Mouse (Mus musculus) kidney, postnatal 36 days (tissue): ENCODE results near the gene Gpr108.

Source experiments
- DNase-seq, 2 experiments: peaks; one replicate each; pipeline ENCODE4 v3.0.0; 2021 to 2022; ENCODE audit warnings: mixed read lengths in 2 of 2

Gene Gpr108

GRCm38 (mm10) chr17:57267556-57268126 lies 19.4 kb upstream of the Gpr108 start:
- DNase-seq, result no peak

DNA sequence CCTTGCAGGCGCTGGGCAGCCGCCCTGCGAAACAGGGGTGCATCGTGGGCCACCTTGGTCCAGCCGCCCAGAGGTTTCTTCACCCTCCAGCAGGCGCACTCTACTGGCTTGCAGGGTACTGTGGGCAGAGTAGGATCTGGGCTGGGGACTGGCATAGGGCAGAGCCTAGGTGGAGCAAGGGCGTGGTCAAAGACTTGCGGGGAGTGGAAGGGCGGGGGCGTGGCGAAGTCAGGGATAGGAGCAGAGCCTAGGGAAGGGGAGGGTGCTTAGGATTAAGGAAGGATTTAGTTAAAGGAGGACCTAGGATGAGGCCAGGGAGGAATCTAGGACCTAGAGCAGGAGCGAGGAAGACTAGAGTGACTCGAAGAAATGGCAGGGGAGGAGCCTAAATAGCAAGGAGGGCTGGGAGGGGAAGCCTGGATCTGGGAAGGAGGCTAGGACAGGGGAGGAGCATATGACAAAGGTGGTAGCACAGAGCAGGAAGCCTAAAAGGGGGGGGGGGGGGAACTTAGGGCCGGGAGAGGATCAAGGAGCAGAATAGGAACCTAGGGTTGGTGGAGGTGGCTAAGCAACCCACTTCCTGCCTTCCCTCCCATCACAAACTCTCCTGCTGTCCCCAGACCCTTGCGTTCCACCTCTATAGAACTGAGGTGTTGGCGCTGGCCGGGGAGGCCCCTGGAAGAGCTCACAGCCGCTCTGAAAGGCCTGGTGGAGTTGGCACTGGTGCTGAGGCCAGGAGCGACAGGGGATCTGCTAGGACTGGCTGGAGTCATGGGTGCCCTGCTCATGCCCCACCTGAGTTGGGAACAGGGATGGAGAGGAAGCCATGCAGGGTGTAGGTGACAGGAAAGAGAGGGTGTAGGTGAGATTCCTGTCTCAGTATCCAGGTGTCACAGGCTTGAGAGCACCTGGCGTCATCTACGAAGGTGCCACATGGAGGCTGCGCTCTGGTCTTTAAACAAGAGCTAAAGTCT lies 17.0 kb upstream of the Gpr108 start:
- DNase-seq, result peak; percentile 94

DNA sequence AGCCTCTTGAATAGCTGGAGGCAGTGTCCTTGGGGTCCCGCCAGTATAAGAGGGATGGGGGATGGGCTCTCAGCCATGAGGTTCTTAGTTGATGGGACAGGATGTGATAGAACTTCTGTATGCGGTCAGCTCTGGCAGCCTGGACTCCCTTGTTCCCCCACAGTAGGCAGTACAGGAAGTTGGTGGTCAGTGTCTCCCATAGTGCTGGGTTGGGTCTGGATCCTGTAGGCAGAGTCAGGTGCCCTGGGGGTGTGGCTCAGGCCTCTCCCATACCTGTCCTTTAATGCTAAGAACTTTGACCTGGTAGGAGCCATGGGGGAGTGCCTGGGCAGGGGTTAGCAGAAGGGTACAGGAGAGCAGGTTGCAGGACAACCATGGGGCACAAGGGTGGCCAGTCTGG lies 15.9 kb upstream of the Gpr108 start:
- DNase-seq, result no peak

GRCm38 (mm10) chr17:57262901-57263550 lies 14.8 kb upstream of the Gpr108 start:
- DNase-seq, result no peak

- no peak for DNase-seq
Observed at GRCm38 (mm10) chr17:57261796-57262195, 13.6 kb upstream of the Gpr108 start.

DNA sequence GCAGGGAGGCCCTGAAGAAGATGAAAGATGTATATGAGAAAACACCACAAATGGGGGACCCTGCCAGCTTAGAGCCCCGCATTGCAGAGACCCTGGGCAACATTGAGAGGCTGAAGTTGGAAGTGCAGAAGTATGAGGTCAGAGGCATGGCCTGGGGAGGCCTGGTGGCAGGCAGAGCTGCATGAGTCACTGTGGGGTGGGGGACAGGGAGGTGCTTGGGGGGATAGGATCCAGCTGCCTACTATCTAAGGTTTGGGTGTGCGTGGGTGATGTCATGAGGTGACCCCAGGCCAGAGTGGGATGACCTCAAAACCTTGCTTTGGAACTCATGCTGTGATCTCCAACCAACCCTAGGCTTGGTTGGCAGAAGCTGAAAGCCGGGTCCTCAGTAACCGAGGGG lies 13.0 kb upstream of the Gpr108 start:
- DNase-seq, result no peak

GRCm38 (mm10) chr17:57260351-57260750 lies 12.1 kb upstream of the Gpr108 start:
- DNase-seq, result no peak

- no peak for DNase-seq
Observed at GRCm38 (mm10) chr17:57259742-57260141, 11.5 kb upstream of the Gpr108 start.

- DNase-seq, result no peak
Observed at GRCm38 (mm10) chr17:57258191-57258590, 9.9 kb upstream of the Gpr108 start.

GRCm38 (mm10) chr17:57256921-57257485 lies 8.8 kb upstream of the Gpr108 start:
- DNase-seq, result no peak

- peak in 1 of 2 experiments; percentile 62 for DNase-seq
Observed at GRCm38 (mm10) chr17:57255354-57255753, 7.1 kb upstream of the Gpr108 start.

GRCm38 (mm10) chr17:57253306-57253705 lies 5.1 kb upstream of the Gpr108 start:
- DNase-seq, result no peak

DNA sequence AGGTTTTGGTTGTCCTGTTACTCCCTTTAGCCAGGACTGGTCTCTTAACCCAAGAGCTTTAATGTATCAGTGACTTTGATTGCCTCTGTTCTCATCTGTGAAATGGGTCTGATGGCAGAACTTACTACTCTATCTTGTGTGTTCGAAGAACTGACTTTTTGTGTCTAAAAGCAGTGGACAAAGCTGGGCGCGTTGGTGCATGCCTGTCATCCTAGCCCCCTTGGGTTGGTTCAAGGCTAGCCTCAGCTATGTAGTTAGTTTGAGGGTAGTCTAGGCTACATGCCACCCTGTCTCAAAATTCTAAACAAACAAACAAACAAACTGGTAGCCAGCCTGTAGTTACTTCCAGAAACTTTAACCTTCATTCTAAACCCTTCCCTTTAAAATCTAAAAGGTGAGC lies 3.2 kb upstream of the Gpr108 start:
- no peak for DNase-seq

- peak; percentile 71 to 76 for DNase-seq
Observed at GRCm38 (mm10) chr17:57250461-57251160, 2.4 kb upstream of the Gpr108 start.

GRCm38 (mm10) chr17:57249186-57250181 lies 1.2 kb upstream of the Gpr108 start, which contains the start of gene Trip10:
TSS of gene Trip10 (plus strand) at chr17:57249455.
- DNase-seq, result peak; percentile 97 to 99

- DNase-seq, result peak in 1 of 2 experiments; percentile 48
Observed at GRCm38 (mm10) chr17:57248771-57249170, 525 bp upstream of the Gpr108 start.

GRCm38 (mm10) chr17:57247393-57248200 lies 649 bp downstream of the Gpr108 start:
- peak; percentile 88 to 98 for DNase-seq

GRCm38 (mm10) chr17:57246663-57247392 lies 1.4 kb downstream of the Gpr108 start:
- no peak for DNase-seq

DNA sequence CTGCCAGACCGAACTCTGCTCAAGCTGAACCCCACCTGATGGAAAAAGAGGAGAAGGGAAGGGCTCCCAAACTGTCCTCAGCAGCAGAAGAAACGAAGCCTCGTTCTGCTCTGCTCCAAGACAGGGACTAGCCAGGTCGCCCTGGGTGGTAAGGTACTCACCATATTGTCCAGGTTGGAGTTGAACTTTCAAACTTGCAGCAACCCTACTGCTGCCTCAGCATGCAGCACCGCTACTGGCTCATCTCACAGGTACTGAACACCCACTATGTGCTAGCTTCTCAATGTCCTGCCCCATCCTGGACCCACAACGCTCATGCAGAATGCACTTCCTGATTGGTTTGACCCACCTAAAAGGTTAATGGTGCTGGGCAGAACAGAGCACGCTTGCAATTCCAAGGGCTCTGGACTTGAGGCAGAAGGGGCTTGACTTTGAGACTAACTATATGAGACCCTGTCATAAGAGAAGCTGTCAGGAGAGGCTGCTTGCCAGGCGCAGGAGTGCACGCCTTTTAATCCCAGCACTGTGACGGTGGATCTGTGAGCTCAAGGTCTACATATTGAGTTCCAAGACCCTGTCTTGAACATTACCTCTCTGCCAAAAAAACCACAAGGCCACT lies 2.8 kb downstream of the Gpr108 start:
- no peak for DNase-seq
